In the genomic region with DNA sequence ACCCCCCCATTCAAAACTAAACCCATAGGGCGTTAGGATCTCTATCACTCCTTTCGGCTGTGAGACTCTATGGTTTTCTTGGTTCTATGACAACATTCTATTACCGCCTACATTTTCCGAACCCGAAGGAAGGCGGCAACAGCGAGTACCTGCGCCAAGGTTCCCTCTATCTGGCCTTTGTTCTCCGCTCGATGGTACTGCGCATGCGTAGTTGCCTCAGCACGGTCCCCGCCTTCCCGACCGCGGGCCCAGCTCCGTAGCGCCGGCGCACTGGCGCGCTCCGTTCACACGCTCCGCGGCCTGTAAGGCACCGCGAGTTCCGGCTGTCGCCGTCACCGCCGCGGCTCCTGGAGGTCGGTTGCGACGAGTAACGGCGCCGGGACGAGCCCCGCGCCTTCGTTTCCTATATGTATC, we compare ENCODE assay signal across 8 mouse cellular contexts. TPM values are rescaled to one million over a fixed set of nuclear protein-coding genes. Genes with fewer than 3 reads are reported as not detected.
DNase-seq lines count a peak whose midpoint lies in the region; ATAC-seq and TF ChIP-seq lines count a peak whose summit lies in the region.

Gene Ylpm1 (plus strand): TSS at position 239 of the 414 bp plus-strand sequence.

- under 1% methylated on average over 45 of the region's 45 CpGs for WGBS in hindbrain, postnatal 0 days

- H3K4me3 ChIP-seq in gastrocnemius, adult 2 months, result peak within 1 kb of the TSS; percentile 99
- peak within 1 kb of the TSS; percentile 95 for H3K4me3 ChIP-seq in hindbrain, postnatal 0 days (ENCODE audit: low read length)
- H3K4me3 ChIP-seq in left cerebral cortex, adult 2 months, result peak within 1 kb of the TSS; percentile 100

- peak; percentile 98 for DNase-seq in ZHBTc4 (ENCODE audit: low read depth, low spot score)
- DNase-seq in gastrocnemius, adult 2 months, result peak; percentile 98
- peak; percentile 99 for DNase-seq in hindbrain, postnatal 0 days (ENCODE audit: low spot score)
- DNase-seq in left cerebral cortex, adult 2 months (ENCODE audit: extremely low spot score in 1 of 2, low spot score in 2 of 2), result peak; percentile 97 to 98
- peak; percentile 96 to 98 for DNase-seq in right cerebral cortex, adult 2 months (ENCODE audit: low spot score in 2 of 2)
- peak; percentile 98 for DNase-seq in urinary bladder, postnatal 14 days (ENCODE audit: low spot score)

- ATAC-seq in common myeloid progenitor, adult 5-6 weeks (replicated peaks; ENCODE audit: low read depth, poor library complexity, severe bottlenecking), result peak; percentile 98
- peak; percentile 98 for ATAC-seq in hindbrain, postnatal 0 days
- ATAC-seq in megakaryocyte, adult 5-6 weeks (ENCODE audit: poor library complexity, severe bottlenecking), result peak; percentile 99

- 0 out of 2 replicates have a peak, but pooled peaks cover 4% of the 10 kb centered on the region for H3K36me3 ChIP-seq in hindbrain, postnatal 0 days (ENCODE audit: insufficient read depth, low read length)

- H3K27ac ChIP-seq in gastrocnemius, adult 2 months, result peak within 1 kb of the TSS; percentile 93
- peak within 1 kb of the TSS; percentile 93 for H3K27ac ChIP-seq in hindbrain, postnatal 0 days
- peak within 1 kb of the TSS; percentile 87 for H3K27ac ChIP-seq in left cerebral cortex, adult 2 months

- peak within 1 kb of the TSS; percentile 99 for H3K9ac ChIP-seq in hindbrain, postnatal 0 days (replicated peaks; ENCODE audit: low read length)

- peaks cover 17% of the 10 kb centered on the region for H3K4me1 ChIP-seq in hindbrain, postnatal 0 days (ENCODE audit: insufficient read depth, low read length)

- peak; percentile 45; the same call in 1 of the 2 replicates for TF ChIP-seq CTCF in gastrocnemius, adult 2 months (IDR thresholded peaks at IDR 0.05)
- TF ChIP-seq CTCF in hindbrain, postnatal 0 days (IDR thresholded peaks at IDR 0.05; ENCODE audit: low read depth), result peak; percentile 78
- TF ChIP-seq CTCF in left cerebral cortex, adult 2 months (IDR thresholded peaks at IDR 0.05), result peak; percentile 56

- peak within 1 kb of the TSS; percentile 87 for H3K4me2 ChIP-seq in hindbrain, postnatal 0 days (ENCODE audit: low read depth, low read length)

- H3K27me3 ChIP-seq in hindbrain, postnatal 0 days (ENCODE audit: insufficient read depth, low read length), result no peaks in the 10 kb centered on the region

- H3K9me3 ChIP-seq in hindbrain, postnatal 0 days (ENCODE audit: low read length), result no peaks in the 10 kb centered on the region

- intact Hi-C loops in gastrocnemius, adult 2 months (cut with DNase I), result no loop called here
- intact Hi-C loops in left cerebral cortex, adult 2 months (cut with DNase I), result loop anchor here (1.0 kb wide), 2 partner anchors 26 to 379 kb away; partner anchors contain the start of genes Abcd4, Arel1 and Fcf1

RNA-seq across cellular contexts. Expression of gene Ylpm1, which starts in this region (rescaled TPM):
- 110 and 112 TPM in 2 replicates for total RNA-seq in common myeloid progenitor, adult 5-6 weeks (2017)
- total RNA-seq in gastrocnemius, adult 2 months (2021), result 10 to 100 TPM; 17.7 to 21.0 TPM
- total RNA-seq in hindbrain, postnatal 0 days (2014; rRNA removed), result 30.5 and 35.8 TPM in 2 replicates
- polyA plus RNA-seq in hindbrain, postnatal 0 days (2015; fragmentation: Nextera tagmentation; extraction: Ambion mirVana), result 23.5 and 24.4 TPM in 2 replicates
- 100 to 1,000 TPM; 124 to 126 TPM for total RNA-seq in left cerebral cortex, adult 2 months (2021)
- total RNA-seq in megakaryocyte, adult 5-6 weeks (2015), result 40.5 and 44.3 TPM in 2 replicates
- 31.0 and 35.2 TPM in 2 replicates for total RNA-seq in megakaryocyte, adult 5-6 weeks (2017)

Comparison
In these comparisons a context has a peak if more than half of its experiments do, and no peak if none do; other contexts are left out.
1. Peak in every context shown above with its lines: DNase-seq, ATAC-seq, H3K4me3 ChIP-seq and H3K27ac ChIP-seq.